Mouse (Mus musculus) ES-E14 (cell line): ENCODE data around the gene Gm3646. TPM values are rescaled to one million over a fixed set of nuclear protein-coding genes. Genes with fewer than 3 reads are reported as not detected.

Experiments used
- DNase-seq: peaks from one replicate; pipeline ENCODE4 v3.0.0-alpha.2; 2013; ENCODE audit warnings: low read depth, low spot score
- H3K27ac ChIP-seq: 2 replicates; pipeline ENCODE4 v1.5.1; 2012; ENCODE audit warnings: low read depth, mild to moderate bottlenecking, low read length, moderate library complexity, mixed read lengths; ENCODE audit not compliant: poor library complexity, insufficient read depth, severe bottlenecking
- H3K36me3 ChIP-seq: 2 replicates; pipeline ENCODE4 v1.6.1; 2012; ENCODE audit warnings: mild to moderate bottlenecking, low read length, moderate library complexity, mixed read lengths; ENCODE audit not compliant: control insufficient read depth, poor library complexity, insufficient read depth, severe bottlenecking
- H3K4me1 ChIP-seq, 2 experiments: fragments of 150-350 bp in 1 of 2; sonication (generic) in 1 of 2; 2 replicates each; pipeline ENCODE4 v1.6.1; 2012; ENCODE audit warnings: low read length in 2 of 2, mild to moderate bottlenecking in 1 of 2, mixed read lengths in 1 of 2; ENCODE audit not compliant: control insufficient read depth in 2 of 2, insufficient read depth in 2 of 2, poor library complexity in 1 of 2
- H3K4me3 ChIP-seq, 2 experiments: fragments of 150-350 bp in 1 of 2; sonication (generic) in 1 of 2; 2 replicates each; pipeline ENCODE4 v1.5.1; 2012; ENCODE audit warnings: low read length in 2 of 2, low read depth in 1 of 2, mild to moderate bottlenecking in 1 of 2, mixed read lengths in 1 of 2; ENCODE audit not compliant: insufficient read depth in 1 of 2, poor library complexity in 1 of 2, severe bottlenecking in 1 of 2
- H3K9ac ChIP-seq: 2 replicates; pipeline ENCODE4 v1.6.1; 2012; ENCODE audit warnings: low read depth, mild to moderate bottlenecking, low read length, mixed read lengths; ENCODE audit not compliant: poor library complexity, insufficient read depth, severe bottlenecking
- H3K9me3 ChIP-seq: fragments of 150-350 bp; sonication (generic); 2 replicates; pipeline ENCODE4 v1.6.1; 2012; ENCODE audit warnings: low read depth, mild to moderate bottlenecking, low read length; ENCODE audit not compliant: control insufficient read depth, insufficient read depth
- CHD2 ChIP-seq: IDR thresholded peaks from 2 replicates; pipeline ENCODE4 v1.6.1; 2014; ENCODE audit warnings: mild to moderate bottlenecking, low read depth, low read length, inconsistent platforms
- HCFC1 ChIP-seq: IDR thresholded peaks from 2 replicates; pipeline ENCODE4 v1.6.1; 2012; ENCODE audit warnings: low read length, inconsistent platforms, borderline replicate concordance; ENCODE audit not compliant: insufficient read depth
- MAFK ChIP-seq: IDR thresholded peaks from 2 replicates; pipeline ENCODE4 v1.6.1; 2014; ENCODE audit warnings: mild to moderate bottlenecking, low read depth, low read length, inconsistent platforms; ENCODE audit not compliant: insufficient read depth
- ZC3H11A ChIP-seq: IDR thresholded peaks from 2 replicates; pipeline ENCODE4 v1.6.1; 2012; ENCODE audit warnings: low read depth, mild to moderate bottlenecking, inconsistent platforms, low read length, borderline replicate concordance
- ZNF384 ChIP-seq: IDR thresholded peaks from 2 replicates; pipeline ENCODE4 v1.6.1; 2012; ENCODE audit warnings: low read depth, low read length, inconsistent platforms
- in situ Hi-C, 2 experiments: fragments of 600-800 bp; cut with MboI; formaldehyde crosslinking; loops; one replicate each; pipeline ENCODE4 v1.15.1; 2025; ENCODE audit warnings: low sequenced_read_pairs in 2 of 2, inconsistent platforms in 1 of 2; ENCODE audit not compliant: unreplicated experiment in 2 of 2
- total RNA-seq: library from RNA; depleted of rRNA; stranded (reverse); fragments of 300-350 nt; gene quantifications from 2 replicates; pipeline ENCODE4 v1.2.3, GENCODE M21; 2012

Gm3646 gene
- total RNA-seq, 1 experiment, result not detected

- DNase-seq, result no peak
These were observed 2.2 kb downstream of the Gm3646 start for GRCm38 (mm10) chr1:39802946-39803345.

GRCm38 (mm10) chr1:39797496-39797895 lies 7.6 kb downstream of the Gm3646 start:
- Histone ChIP-seq H3K4me3 (no peak overlapping the region), H3K27ac (no peak overlapping the region), H3K4me1 (no peaks in the 10 kb centered on the region), H3K36me3 (no peaks in the 10 kb centered on the region), H3K9me3 (no peaks in the 10 kb centered on the region), H3K9ac (no peak overlapping the region)
- in situ Hi-C loops, result no loop called here
- TF ChIP-seq CHD2 (no peak), HCFC1 (no peak), MAFK (no peak), ZNF384 (no peak), ZC3H11A (no peak)
- no peak for DNase-seq

More at GRCm38 (mm10) chr1:39802946-39803345, 2.2 kb downstream of the Gm3646 start:
- no peak for TF ChIP-seq CHD2
- no peak for TF ChIP-seq MAFK
- no peak for TF ChIP-seq ZNF384
- TF ChIP-seq ZC3H11A, result no peak
- in situ Hi-C loops, result no loop called here
- H3K9me3 ChIP-seq, result no peaks in the 10 kb centered on the region
- no peak overlapping the region for H3K4me3 ChIP-seq
- no peaks in the 10 kb centered on the region for H3K36me3 ChIP-seq
- no peak overlapping the region for H3K27ac ChIP-seq
- no peaks in the 10 kb centered on the region for H3K4me1 ChIP-seq
- no peak overlapping the region for H3K9ac ChIP-seq

GRCm38 (mm10) chr1:39796765-39797164 lies 8.4 kb downstream of the Gm3646 start:
- in situ Hi-C loops, result no loop called here
- H3K4me1 ChIP-seq, result no peaks in the 10 kb centered on the region
- no peak overlapping the region for H3K9ac ChIP-seq
- no peaks in the 10 kb centered on the region for H3K36me3 ChIP-seq
- H3K9me3 ChIP-seq, result no peaks in the 10 kb centered on the region
- H3K27ac ChIP-seq, result no peak overlapping the region
- DNase-seq, result no peak
- no peak overlapping the region for H3K4me3 ChIP-seq
- TF ChIP-seq ZC3H11A (no peak), HCFC1 (no peak), CHD2 (no peak), ZNF384 (no peak), MAFK (no peak)

GRCm38 (mm10) chr1:39784632-39785031 lies 20.5 kb downstream of the Gm3646 start:
- Histone ChIP-seq H3K9ac (no peak overlapping the region), H3K27ac (no peak overlapping the region), H3K4me1 (no peaks in the 10 kb centered on the region), H3K9me3 (no peaks in the 10 kb centered on the region), H3K36me3 (no peaks in the 10 kb centered on the region), H3K4me3 (no peak overlapping the region)
- no peak for DNase-seq
- TF ChIP-seq ZNF384 (no peak), HCFC1 (no peak), ZC3H11A (no peak)
- in situ Hi-C loops, result no loop called here

GRCm38 (mm10) chr1:39781835-39782234 lies 23.3 kb downstream of the Gm3646 start:
- no peak for DNase-seq
- H3K27ac ChIP-seq, result no peak overlapping the region
- no peaks in the 10 kb centered on the region for H3K4me1 ChIP-seq
- in situ Hi-C loops, result no loop called here
- TF ChIP-seq MAFK, result no peak
- TF ChIP-seq ZNF384, result no peak
- TF ChIP-seq ZC3H11A, result no peak
- no peak for TF ChIP-seq HCFC1
- no peak for TF ChIP-seq CHD2
- H3K36me3 ChIP-seq, result no peaks in the 10 kb centered on the region
- H3K9me3 ChIP-seq, result no peaks in the 10 kb centered on the region
- H3K9ac ChIP-seq, result no peak overlapping the region
- H3K4me3 ChIP-seq, result no peak overlapping the region
